Mouse (Mus musculus): Measurements from ENCODE around the gene Thsd7a. TPM values are rescaled to one million over a fixed set of nuclear protein-coding genes. Genes with fewer than 3 reads are reported as not detected.
A peak's percentile ranks its signal among the peaks of the same experiment; 100 is the strongest.

Gene Thsd7a
- polyA plus RNA-seq, 1 experiment from 2014 or later: 19.8 TPM

GRCm38 (mm10) chr6:12500888-12501287, 248.3 kb downstream of the Thsd7a start:
- Histone ChIP-seq H3K9ac (ENCODE audit: low read length) (no peak overlapping the region), H3K27ac (ENCODE audit: low read depth, low read length) (no peak overlapping the region), H3K9me3 (ENCODE audit: control insufficient read depth, low read length) (no peaks in the 10 kb centered on the region), H3K4me3 (ENCODE audit: low read depth, low read length) (no peak overlapping the region), H3K4me2 (no peak overlapping the region), H3K36me3 (ENCODE audit: control insufficient read depth, insufficient read depth, low read length) (no peaks in the 10 kb centered on the region), H3K4me1 (ENCODE audit: control insufficient read depth, insufficient read depth, low read length) (no peaks in the 10 kb centered on the region), H3K27me3 (ENCODE audit: control insufficient read depth, insufficient read depth, low read length) (no peaks in the 10 kb centered on the region)
- WGBS: 83% methylated on average over 7 of the region's 7 CpGs
- DNase-seq (ENCODE audit: low spot score, missing footprints): peak; percentile 65
- ATAC-seq (ENCODE audit: low FRiP score): no peak

- peak; percentile 79 for DNase-seq (ENCODE audit: low spot score, missing footprints)
- no peaks in the 10 kb centered on the region for H3K9me3 ChIP-seq (ENCODE audit: control insufficient read depth, low read length)
- no peak overlapping the region for H3K9ac ChIP-seq (ENCODE audit: low read length)
- no peaks in the 10 kb centered on the region for H3K36me3 ChIP-seq (ENCODE audit: control insufficient read depth, insufficient read depth, low read length)
- H3K4me3 ChIP-seq (ENCODE audit: low read depth, low read length): no peak overlapping the region
- no peaks in the 10 kb centered on the region for H3K27me3 ChIP-seq (ENCODE audit: control insufficient read depth, insufficient read depth, low read length)
- H3K27ac ChIP-seq (ENCODE audit: low read depth, low read length): no peak overlapping the region
- no peaks in the 10 kb centered on the region for H3K4me1 ChIP-seq (ENCODE audit: control insufficient read depth, insufficient read depth, low read length)
- no peak overlapping the region for H3K4me2 ChIP-seq
- ATAC-seq (ENCODE audit: low FRiP score): no peak
Observed at GRCm38 (mm10) chr6:12499866-12500265, 249.3 kb downstream of the Thsd7a start.

GRCm38 (mm10) chr6:12493571-12493970, 255.6 kb downstream of the Thsd7a start:
- no peaks in the 10 kb centered on the region for H3K4me1 ChIP-seq (ENCODE audit: control insufficient read depth, insufficient read depth, low read length)
- 91% methylated on average over 1 of the region's 1 CpGs for WGBS

DNA sequence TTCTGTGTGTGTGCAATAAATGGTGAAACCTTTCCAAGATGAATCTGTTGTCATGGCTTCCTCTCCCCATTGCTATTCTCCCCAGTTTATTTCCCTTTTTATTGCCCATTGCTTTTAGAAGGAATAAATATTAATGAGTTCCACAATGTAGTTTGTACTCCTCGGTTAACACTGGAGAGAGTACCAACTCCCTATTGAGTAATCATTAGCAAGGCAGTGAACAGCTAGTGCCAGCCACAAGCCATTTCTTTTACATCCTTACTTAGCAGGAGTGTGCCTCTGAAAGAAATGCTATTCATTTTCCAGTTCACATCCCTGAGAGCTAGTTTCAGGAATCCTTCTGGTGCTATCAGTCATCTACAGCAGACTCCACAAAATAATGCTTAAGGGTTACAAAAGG, 260.3 kb downstream of the Thsd7a start:
- H3K9ac ChIP-seq (ENCODE audit: low read length): no peak overlapping the region
- no peak overlapping the region for H3K4me2 ChIP-seq
- WGBS: 59% methylated on average over 1 of the region's 1 CpGs
- H3K9me3 ChIP-seq (ENCODE audit: control insufficient read depth, low read length): no peaks in the 10 kb centered on the region
- H3K36me3 ChIP-seq (ENCODE audit: control insufficient read depth, insufficient read depth, low read length): no peaks in the 10 kb centered on the region
- no peak overlapping the region for H3K27ac ChIP-seq (ENCODE audit: low read depth, low read length)
- H3K4me3 ChIP-seq (ENCODE audit: low read depth, low read length): no peak overlapping the region
- no peaks in the 10 kb centered on the region for H3K27me3 ChIP-seq (ENCODE audit: control insufficient read depth, insufficient read depth, low read length)
- DNase-seq (ENCODE audit: low spot score, missing footprints) (no peak), ATAC-seq (ENCODE audit: low FRiP score) (no peak)
- no peaks in the 10 kb centered on the region for H3K4me1 ChIP-seq (ENCODE audit: control insufficient read depth, insufficient read depth, low read length)

More at GRCm38 (mm10) chr6:12493571-12493970, 255.6 kb downstream of the Thsd7a start:
- Histone ChIP-seq H3K9ac (ENCODE audit: low read length) (no peak overlapping the region), H3K4me3 (ENCODE audit: low read depth, low read length) (no peak overlapping the region), H3K9me3 (ENCODE audit: control insufficient read depth, low read length) (no peaks in the 10 kb centered on the region), H3K27me3 (ENCODE audit: control insufficient read depth, insufficient read depth, low read length) (no peaks in the 10 kb centered on the region), H3K36me3 (ENCODE audit: control insufficient read depth, insufficient read depth, low read length) (no peaks in the 10 kb centered on the region), H3K27ac (ENCODE audit: low read depth, low read length) (no peak overlapping the region), H3K4me2 (no peak overlapping the region)
- ATAC-seq (ENCODE audit: low FRiP score) (no peak), DNase-seq (ENCODE audit: low spot score, missing footprints) (peak; percentile 37)

DNA sequence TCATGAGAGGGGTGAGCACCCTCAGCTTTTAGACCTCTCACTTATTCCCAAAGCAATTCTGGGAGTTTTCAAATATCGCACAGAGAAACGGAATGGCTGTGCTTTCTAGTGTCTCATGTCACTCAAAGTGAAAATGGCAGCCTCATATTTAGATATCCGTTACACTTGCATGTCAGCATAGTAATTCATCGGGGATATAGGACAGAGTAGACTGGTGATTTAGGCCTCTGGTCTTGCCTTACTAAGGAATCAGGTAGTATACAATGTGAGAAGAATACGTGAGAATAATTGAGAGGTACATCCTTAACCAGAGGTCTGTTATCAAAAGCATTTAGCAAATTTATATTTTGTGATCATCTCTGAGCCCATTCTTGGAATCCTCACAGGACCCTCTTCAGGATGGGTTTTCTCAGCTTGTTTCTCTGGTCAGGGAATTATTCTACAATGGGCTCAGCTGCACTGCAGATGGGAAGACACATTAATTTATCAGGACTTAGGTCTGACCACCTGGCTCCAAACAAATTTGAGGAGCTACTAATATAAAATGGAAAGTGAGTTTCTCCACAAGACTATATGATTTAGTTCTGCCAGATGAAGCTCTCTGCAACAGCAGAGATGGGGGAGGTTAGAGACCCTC, 267.6 kb downstream of the Thsd7a start:
- H3K36me3 ChIP-seq (ENCODE audit: control insufficient read depth, insufficient read depth, low read length): no peaks in the 10 kb centered on the region
- no peak overlapping the region for H3K4me2 ChIP-seq
- no peak overlapping the region for H3K9ac ChIP-seq (ENCODE audit: low read length)
- H3K27me3 ChIP-seq (ENCODE audit: control insufficient read depth, insufficient read depth, low read length): no peaks in the 10 kb centered on the region
- no peaks in the 10 kb centered on the region for H3K9me3 ChIP-seq (ENCODE audit: control insufficient read depth, low read length)
- no peaks in the 10 kb centered on the region for H3K4me1 ChIP-seq (ENCODE audit: control insufficient read depth, insufficient read depth, low read length)
- no peak overlapping the region for H3K4me3 ChIP-seq (ENCODE audit: low read depth, low read length)
- DNase-seq (ENCODE audit: low spot score, missing footprints) (no peak), ATAC-seq (ENCODE audit: low FRiP score) (peak; percentile 38; the same call in 1 of the 2 replicates)
- WGBS: 78% methylated on average over 5 of the region's 5 CpGs
- no peak overlapping the region; the same call in 1 of the 2 replicates for H3K27ac ChIP-seq (ENCODE audit: low read depth, low read length)

GRCm38 (mm10) chr6:12478359-12478758, 270.9 kb downstream of the Thsd7a start:
- H3K27ac ChIP-seq (ENCODE audit: low read depth, low read length): no peak overlapping the region
- H3K4me2 ChIP-seq: no peak overlapping the region
- no peak overlapping the region for H3K4me3 ChIP-seq (ENCODE audit: low read depth, low read length)
- no peak for DNase-seq (ENCODE audit: low spot score, missing footprints)
- no peaks in the 10 kb centered on the region for H3K36me3 ChIP-seq (ENCODE audit: control insufficient read depth, insufficient read depth, low read length)
- ATAC-seq (ENCODE audit: low FRiP score): no peak
- H3K9me3 ChIP-seq (ENCODE audit: control insufficient read depth, low read length): no peaks in the 10 kb centered on the region
- WGBS: 85% methylated on average over 1 of the region's 1 CpGs
- H3K9ac ChIP-seq (ENCODE audit: low read length): no peak overlapping the region
- no peaks in the 10 kb centered on the region for H3K4me1 ChIP-seq (ENCODE audit: control insufficient read depth, insufficient read depth, low read length)
- H3K27me3 ChIP-seq (ENCODE audit: control insufficient read depth, insufficient read depth, low read length): no peaks in the 10 kb centered on the region

- Histone ChIP-seq H3K4me1 (ENCODE audit: control insufficient read depth, insufficient read depth, low read length) (peaks cover 3% of the 10 kb centered on the region), H3K27me3 (ENCODE audit: control insufficient read depth, insufficient read depth, low read length) (no peaks in the 10 kb centered on the region), H3K4me2 (no peak overlapping the region), H3K27ac (ENCODE audit: low read depth, low read length) (no peak overlapping the region), H3K9me3 (ENCODE audit: control insufficient read depth, low read length) (no peaks in the 10 kb centered on the region), H3K4me3 (ENCODE audit: low read depth, low read length) (no peak overlapping the region), H3K9ac (ENCODE audit: low read length) (no peak overlapping the region), H3K36me3 (ENCODE audit: control insufficient read depth, insufficient read depth, low read length) (no peaks in the 10 kb centered on the region)
- no peak for DNase-seq (ENCODE audit: low spot score, missing footprints)
- WGBS: 94% methylated on average over 2 of the region's 2 CpGs
- ATAC-seq (ENCODE audit: low FRiP score): no peak
Observed at GRCm38 (mm10) chr6:12470935-12471334, 278.3 kb downstream of the Thsd7a start.

- DNase-seq (ENCODE audit: low spot score, missing footprints) (no peak), ATAC-seq (ENCODE audit: low FRiP score) (0 out of 2 replicates have a peak, but pooled peaks have one; percentile 46)
- no peak overlapping the region for H3K4me3 ChIP-seq (ENCODE audit: low read depth, low read length)
- no peaks in the 10 kb centered on the region for H3K9me3 ChIP-seq (ENCODE audit: control insufficient read depth, low read length)
- no peak overlapping the region for H3K27ac ChIP-seq (ENCODE audit: low read depth, low read length)
- H3K4me2 ChIP-seq: no peak overlapping the region
- no peaks in the 10 kb centered on the region for H3K36me3 ChIP-seq (ENCODE audit: control insufficient read depth, insufficient read depth, low read length)
- H3K4me1 ChIP-seq (ENCODE audit: control insufficient read depth, insufficient read depth, low read length): peaks cover 8% of the 10 kb centered on the region
- H3K27me3 ChIP-seq (ENCODE audit: control insufficient read depth, insufficient read depth, low read length): no peaks in the 10 kb centered on the region
- H3K9ac ChIP-seq (ENCODE audit: low read length): no peak overlapping the region
- 70% methylated on average over 7 of the region's 7 CpGs for WGBS
Observed at GRCm38 (mm10) chr6:12467339-12468124, 281.7 kb downstream of the Thsd7a start.

DNA sequence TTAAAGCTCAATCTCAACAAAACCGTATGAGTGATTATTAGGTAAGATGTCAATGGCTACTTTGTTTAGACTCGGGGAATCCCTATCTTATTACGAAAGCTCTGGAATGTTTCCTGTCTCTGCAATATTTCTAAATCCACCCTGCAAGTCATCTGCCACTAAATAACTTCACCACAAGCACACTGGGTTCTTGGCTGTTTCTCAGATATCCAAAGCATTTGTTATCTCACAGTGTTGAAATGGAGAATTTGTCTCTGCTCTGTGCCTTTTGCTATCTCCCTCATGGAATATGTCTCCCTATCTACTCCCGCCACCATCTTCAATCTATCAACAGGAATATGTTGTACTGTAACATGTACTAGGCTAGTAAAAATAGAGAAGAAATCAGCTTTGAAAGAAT, 290.4 kb downstream of the Thsd7a start:
- 92% methylated on average over 4 of the region's 4 CpGs for WGBS
- Histone ChIP-seq H3K9me3 (ENCODE audit: control insufficient read depth, low read length) (no peaks in the 10 kb centered on the region), H3K4me3 (ENCODE audit: low read depth, low read length) (no peak overlapping the region), H3K4me1 (ENCODE audit: control insufficient read depth, insufficient read depth, low read length) (no peaks in the 10 kb centered on the region), H3K27ac (ENCODE audit: low read depth, low read length) (no peak overlapping the region), H3K36me3 (ENCODE audit: control insufficient read depth, insufficient read depth, low read length) (no peaks in the 10 kb centered on the region), H3K4me2 (no peak overlapping the region), H3K27me3 (ENCODE audit: control insufficient read depth, insufficient read depth, low read length) (no peaks in the 10 kb centered on the region), H3K9ac (ENCODE audit: low read length) (no peak overlapping the region)
- DNase-seq (ENCODE audit: low spot score, missing footprints): no peak
- ATAC-seq (ENCODE audit: low FRiP score): no peak

Data from midbrain, embryonic 11.5 days (tissue).